Mouse (Mus musculus): ENCODE results near the gene Fam222a. TPM values are rescaled to one million over a fixed set of nuclear protein-coding genes. Genes with fewer than 3 reads are reported as not detected.

The Fam222a gene
- polyA plus RNA-seq, 1 experiment from 2014 or later: 5.7 TPM

DNA sequence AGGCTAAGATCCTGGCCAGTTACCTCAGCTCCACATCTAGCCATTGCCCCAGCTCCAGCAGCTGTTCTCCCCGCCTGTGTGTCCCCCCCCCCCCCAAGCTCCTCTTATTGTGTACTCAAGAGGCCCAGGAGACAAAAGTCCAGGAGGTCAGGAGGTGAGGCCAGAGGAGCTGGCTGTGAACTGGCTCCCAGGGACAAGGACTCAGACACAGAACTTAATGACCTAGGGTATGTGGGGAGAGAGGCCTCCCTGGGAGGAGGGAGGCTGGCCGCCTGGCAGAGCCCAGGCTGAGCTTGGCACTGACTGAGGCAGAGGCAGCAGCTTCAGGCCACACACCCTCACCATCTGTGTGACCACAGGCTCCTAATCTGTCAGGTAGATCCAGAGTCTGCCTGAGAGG lies 5.2 kb downstream of the Fam222a start:
- DNase-seq: no peak
- peak overlapping the region; percentile 89 for H3K4me2 ChIP-seq (ENCODE audit: low read length)
- no peaks in the 10 kb centered on the region for H3K36me3 ChIP-seq (ENCODE audit: control insufficient read depth, insufficient read depth, low read length)
- no peak overlapping the region for H3K4me3 ChIP-seq (replicated peaks; ENCODE audit: low read depth, low read length)
- H3K27ac ChIP-seq (replicated peaks; ENCODE audit: low read depth, low read length): 0 out of 2 replicates have a peak overlapping the region, but pooled peaks have one; percentile 2
- H3K9me3 ChIP-seq (ENCODE audit: control insufficient read depth, low read length): no peaks in the 10 kb centered on the region
- 19% methylated on average over 2 of the region's 2 CpGs for WGBS
- peaks cover 93% of the 10 kb centered on the region for H3K4me1 ChIP-seq (ENCODE audit: control insufficient read depth, insufficient read depth, low read length)
- ATAC-seq (ENCODE audit: low FRiP score, low TSS enrichment): no peak
- H3K9ac ChIP-seq (replicated peaks; ENCODE audit: low read length): peak overlapping the region; percentile 60; the same call in 1 of the 2 replicates
- H3K27me3 ChIP-seq (ENCODE audit: control insufficient read depth, insufficient read depth, low read length): no peaks in the 10 kb centered on the region; the same call in 1 of the 2 replicates

DNA sequence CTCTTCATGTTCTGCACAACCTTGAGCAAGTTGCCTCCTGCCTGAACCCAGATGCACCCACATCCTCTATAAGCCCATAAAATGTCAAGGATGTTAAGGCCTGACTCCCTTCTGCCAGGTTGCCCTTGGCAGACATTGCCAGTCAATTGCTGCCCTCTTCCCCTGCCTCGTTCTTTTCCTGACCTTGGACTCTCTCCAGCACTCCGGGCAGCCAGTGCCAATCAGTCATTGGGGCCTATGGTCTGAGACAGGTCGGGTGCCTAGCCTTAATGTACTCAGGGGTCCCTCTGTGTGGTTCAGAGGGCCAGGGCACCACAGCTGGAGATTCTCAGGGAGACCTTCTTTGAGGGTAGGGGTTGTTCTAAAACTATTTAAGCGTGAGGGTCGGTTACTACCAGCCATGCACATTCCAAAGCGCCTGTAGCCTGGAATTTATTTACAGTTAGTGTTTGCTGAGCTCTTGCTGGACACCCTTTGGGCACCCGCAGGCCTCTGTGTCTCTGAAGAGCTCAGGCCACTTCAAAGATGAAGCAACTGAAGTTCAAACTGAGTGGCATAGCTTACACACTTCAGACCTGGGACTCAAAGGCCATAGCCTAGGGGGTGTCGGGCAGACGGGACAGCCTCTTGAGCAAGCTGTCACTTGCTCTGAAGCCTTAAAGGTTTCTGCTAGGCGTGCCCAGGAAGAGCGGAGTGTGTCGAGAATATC lies 6.3 kb downstream of the Fam222a start:
- H3K4me2 ChIP-seq (ENCODE audit: low read length): peak overlapping the region; percentile 89
- H3K27me3 ChIP-seq (ENCODE audit: control insufficient read depth, insufficient read depth, low read length): no peaks in the 10 kb centered on the region; the same call in 1 of the 2 replicates
- H3K9me3 ChIP-seq (ENCODE audit: control insufficient read depth, low read length): no peaks in the 10 kb centered on the region
- ATAC-seq (ENCODE audit: low FRiP score, low TSS enrichment) (no peak), DNase-seq (no peak)
- no peak overlapping the region for H3K9ac ChIP-seq (replicated peaks; ENCODE audit: low read length)
- 68% methylated on average over 12 of the region's 12 CpGs for WGBS
- no peak overlapping the region for H3K4me3 ChIP-seq (replicated peaks; ENCODE audit: low read depth, low read length)
- H3K36me3 ChIP-seq (ENCODE audit: control insufficient read depth, insufficient read depth, low read length): no peaks in the 10 kb centered on the region
- peaks cover 91% of the 10 kb centered on the region for H3K4me1 ChIP-seq (ENCODE audit: control insufficient read depth, insufficient read depth, low read length)
- no peak overlapping the region for H3K27ac ChIP-seq (replicated peaks; ENCODE audit: low read depth, low read length)

DNA sequence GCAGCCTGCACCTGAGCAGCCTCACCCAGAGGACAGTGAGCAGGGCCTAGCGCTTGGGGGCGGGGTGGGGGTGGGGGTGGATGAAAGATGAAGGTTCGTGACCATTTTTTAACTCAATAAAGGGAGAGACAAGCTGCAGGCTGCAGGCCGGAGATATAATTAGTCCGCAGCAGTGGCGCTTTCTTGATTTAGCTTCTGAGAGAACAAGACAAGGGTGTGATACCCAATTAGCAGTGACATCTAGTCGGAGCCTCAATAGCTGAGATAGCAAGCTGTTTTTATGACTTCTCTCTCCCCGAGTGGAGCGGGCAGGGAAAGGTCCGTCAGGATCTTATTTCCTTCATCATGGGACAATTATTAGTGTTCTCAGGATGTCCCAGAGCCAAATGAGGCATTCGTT lies 7.2 kb downstream of the Fam222a start:
- 42% methylated on average over 11 of the region's 11 CpGs for WGBS

DNA sequence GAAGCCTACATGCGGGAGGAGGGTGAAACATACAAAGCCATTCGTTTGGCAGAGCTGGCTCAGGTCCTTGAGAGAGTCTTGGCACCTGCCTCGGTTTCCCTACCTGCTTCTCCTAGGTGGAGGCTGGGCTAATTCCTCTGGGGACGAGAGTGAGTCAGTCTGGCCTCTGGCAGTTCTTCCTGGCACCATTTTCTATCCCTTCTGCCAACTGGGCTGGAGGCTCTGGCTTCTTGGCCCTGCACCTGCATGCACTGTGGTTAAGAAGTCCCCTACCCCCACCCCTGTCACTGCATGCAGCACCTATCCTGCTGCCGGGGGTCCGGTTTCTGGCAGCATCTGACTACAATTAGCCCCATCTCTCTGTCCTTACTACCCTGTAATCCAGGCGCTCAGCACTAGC lies 7.7 kb downstream of the Fam222a start:
- Histone ChIP-seq H3K36me3 (ENCODE audit: control insufficient read depth, insufficient read depth, low read length) (0 out of 2 replicates have a peak, but pooled peaks cover 6% of the 10 kb centered on the region), H3K27ac (replicated peaks; ENCODE audit: low read depth, low read length) (peak overlapping the region; percentile 52; the same call in 1 of the 2 replicates), H3K4me1 (ENCODE audit: control insufficient read depth, insufficient read depth, low read length) (peaks cover 86% of the 10 kb centered on the region), H3K4me2 (ENCODE audit: low read length) (peak overlapping the region; percentile 38), H3K27me3 (ENCODE audit: control insufficient read depth, insufficient read depth, low read length) (no peaks in the 10 kb centered on the region; the same call in 1 of the 2 replicates), H3K9me3 (ENCODE audit: control insufficient read depth, low read length) (no peaks in the 10 kb centered on the region), H3K9ac (replicated peaks; ENCODE audit: low read length) (peak overlapping the region; percentile 36; the same call in 1 of the 2 replicates), H3K4me3 (replicated peaks; ENCODE audit: low read depth, low read length) (no peak overlapping the region)
- WGBS: 76% methylated on average over 7 of the region's 7 CpGs
- DNase-seq (no peak), ATAC-seq (ENCODE audit: low FRiP score, low TSS enrichment) (no peak)

More for the DNA sequence above, 7.2 kb downstream of the Fam222a start:
- ATAC-seq (ENCODE audit: low FRiP score, low TSS enrichment): no peak
- Histone ChIP-seq H3K27me3 (ENCODE audit: control insufficient read depth, insufficient read depth, low read length) (no peaks in the 10 kb centered on the region; the same call in 1 of the 2 replicates), H3K36me3 (ENCODE audit: control insufficient read depth, insufficient read depth, low read length) (0 out of 2 replicates have a peak, but pooled peaks cover 6% of the 10 kb centered on the region), H3K9me3 (ENCODE audit: control insufficient read depth, low read length) (no peaks in the 10 kb centered on the region), H3K27ac (replicated peaks; ENCODE audit: low read depth, low read length) (peak overlapping the region; percentile 60), H3K4me3 (replicated peaks; ENCODE audit: low read depth, low read length) (no peak overlapping the region), H3K9ac (replicated peaks; ENCODE audit: low read length) (peak overlapping the region; percentile 36; the same call in 1 of the 2 replicates), H3K4me2 (ENCODE audit: low read length) (peak overlapping the region; percentile 38), H3K4me1 (ENCODE audit: control insufficient read depth, insufficient read depth, low read length) (peaks cover 90% of the 10 kb centered on the region)
- peak; percentile 47 for DNase-seq

DNA sequence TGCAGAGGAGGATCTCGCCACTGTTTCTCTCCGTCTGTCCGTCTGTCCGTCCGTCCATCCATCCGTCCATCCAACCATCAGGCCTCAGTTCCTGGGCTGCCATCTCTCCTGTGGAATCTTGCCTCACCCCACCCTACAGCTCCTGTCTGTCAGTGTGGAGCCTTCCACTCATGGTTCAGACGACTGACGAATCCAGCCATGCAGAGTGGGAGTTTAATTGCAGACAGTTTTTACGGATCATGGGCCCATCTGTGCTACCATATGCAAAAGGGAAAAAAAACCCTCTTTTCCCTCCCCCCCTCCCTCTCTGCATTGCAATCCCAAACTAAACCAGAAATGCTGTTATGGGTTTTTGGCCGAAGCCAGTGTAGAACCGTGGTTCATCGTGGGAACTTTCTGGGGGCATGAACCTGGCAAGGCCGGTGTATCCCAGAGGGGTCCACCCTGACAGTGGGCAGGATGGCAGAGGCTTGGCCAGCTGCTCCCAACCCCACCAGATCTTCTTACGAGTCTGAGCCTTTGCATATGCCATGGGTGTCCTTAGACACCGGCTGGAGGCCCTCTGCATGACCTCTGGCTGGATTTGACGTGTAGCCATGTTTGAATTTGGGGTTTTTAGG lies 8.3 kb downstream of the Fam222a start:
- H3K27me3 ChIP-seq (ENCODE audit: control insufficient read depth, insufficient read depth, low read length): no peaks in the 10 kb centered on the region; the same call in 1 of the 2 replicates
- ATAC-seq (ENCODE audit: low FRiP score, low TSS enrichment) (no peak), DNase-seq (no peak)
- WGBS: 78% methylated on average over 16 of the region's 16 CpGs
- no peaks in the 10 kb centered on the region for H3K9me3 ChIP-seq (ENCODE audit: control insufficient read depth, low read length)
- no peak overlapping the region for H3K4me3 ChIP-seq (replicated peaks; ENCODE audit: low read depth, low read length)
- peaks cover 81% of the 10 kb centered on the region for H3K4me1 ChIP-seq (ENCODE audit: control insufficient read depth, insufficient read depth, low read length)
- 0 out of 2 replicates have a peak overlapping the region, but pooled peaks have one; percentile 42 for H3K27ac ChIP-seq (replicated peaks; ENCODE audit: low read depth, low read length)
- H3K36me3 ChIP-seq (ENCODE audit: control insufficient read depth, insufficient read depth, low read length): 0 out of 2 replicates have a peak, but pooled peaks cover 6% of the 10 kb centered on the region
- H3K9ac ChIP-seq (replicated peaks; ENCODE audit: low read length): no peak overlapping the region
- H3K4me2 ChIP-seq (ENCODE audit: low read length): no peak overlapping the region

DNA sequence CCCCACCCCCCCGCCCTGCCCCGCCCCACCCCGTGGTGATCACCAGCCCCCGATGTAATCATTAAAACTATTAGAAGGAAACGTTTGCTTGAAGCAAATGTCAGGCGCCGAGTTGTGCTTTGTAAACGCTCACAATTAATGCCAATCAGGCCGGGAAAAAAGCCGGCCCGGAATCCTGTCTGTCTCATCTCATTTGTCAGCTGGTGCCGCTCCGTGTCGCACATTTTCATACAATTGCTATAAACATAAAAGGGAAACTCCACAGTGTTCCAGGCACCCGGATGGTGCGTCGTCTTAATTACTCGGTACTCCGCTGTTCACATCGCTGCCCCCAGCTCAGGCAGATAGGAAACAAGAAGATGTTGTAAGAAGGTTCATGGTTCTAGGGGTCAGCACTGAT lies 10.5 kb downstream of the Fam222a start:
- 11% methylated on average over 20 of the region's 20 CpGs for WGBS
- Histone ChIP-seq H3K9ac (replicated peaks; ENCODE audit: low read length) (no peak overlapping the region), H3K9me3 (ENCODE audit: control insufficient read depth, low read length) (no peaks in the 10 kb centered on the region), H3K4me3 (replicated peaks; ENCODE audit: low read depth, low read length) (no peak overlapping the region), H3K27ac (replicated peaks; ENCODE audit: low read depth, low read length) (0 out of 2 replicates have a peak overlapping the region, but pooled peaks have one; percentile 26), H3K4me2 (ENCODE audit: low read length) (peak overlapping the region; percentile 22), H3K4me1 (ENCODE audit: control insufficient read depth, insufficient read depth, low read length) (peaks cover 64% of the 10 kb centered on the region), H3K36me3 (ENCODE audit: control insufficient read depth, insufficient read depth, low read length) (0 out of 2 replicates have a peak, but pooled peaks cover 6% of the 10 kb centered on the region), H3K27me3 (ENCODE audit: control insufficient read depth, insufficient read depth, low read length) (no peaks in the 10 kb centered on the region; the same call in 1 of the 2 replicates)
- DNase-seq (peak; percentile 74), ATAC-seq (ENCODE audit: low FRiP score, low TSS enrichment) (no peak)

DNA sequence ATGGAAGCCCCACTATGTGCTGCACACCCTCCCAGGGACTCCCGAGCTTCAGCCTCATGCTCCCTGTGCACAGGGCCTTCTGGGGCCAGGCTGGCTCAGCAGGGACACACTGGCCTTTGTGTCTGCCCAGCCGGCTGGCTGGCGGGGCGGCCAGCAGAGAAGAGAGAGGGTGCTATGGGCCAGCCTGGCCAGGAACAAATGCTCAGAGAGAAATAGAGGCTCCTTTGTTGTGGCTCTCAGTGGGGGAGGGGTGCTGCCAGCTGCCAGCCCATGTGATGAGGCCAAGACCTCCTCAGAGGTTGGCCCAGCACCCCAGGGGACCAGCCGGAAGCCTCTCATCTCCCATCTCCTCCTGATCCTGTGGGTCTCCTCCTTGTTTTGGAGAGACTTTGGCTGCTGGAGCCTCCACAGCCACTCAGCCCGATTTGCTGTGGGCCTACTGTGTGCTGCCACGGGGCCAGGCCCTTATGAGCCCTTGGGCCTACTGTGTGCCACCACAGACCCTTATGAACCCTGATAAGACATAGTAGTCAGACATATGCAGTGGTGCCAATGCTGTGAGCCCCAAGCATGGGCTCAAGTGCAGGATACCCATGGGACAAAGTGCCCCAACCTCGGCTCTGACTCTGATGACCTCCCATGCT lies 12.0 kb downstream of the Fam222a start:
- H3K36me3 ChIP-seq (ENCODE audit: control insufficient read depth, insufficient read depth, low read length): 0 out of 2 replicates have a peak, but pooled peaks cover 6% of the 10 kb centered on the region
- H3K9ac ChIP-seq (replicated peaks; ENCODE audit: low read length): no peak overlapping the region
- ATAC-seq (ENCODE audit: low FRiP score, low TSS enrichment) (no peak), DNase-seq (peak; percentile 55)
- H3K4me3 ChIP-seq (replicated peaks; ENCODE audit: low read depth, low read length): no peak overlapping the region
- H3K9me3 ChIP-seq (ENCODE audit: control insufficient read depth, low read length): no peaks in the 10 kb centered on the region
- 53% methylated on average over 8 of the region's 8 CpGs for WGBS
- H3K4me1 ChIP-seq (ENCODE audit: control insufficient read depth, insufficient read depth, low read length): peaks cover 63% of the 10 kb centered on the region
- no peak overlapping the region for H3K4me2 ChIP-seq (ENCODE audit: low read length)
- H3K27me3 ChIP-seq (ENCODE audit: control insufficient read depth, insufficient read depth, low read length): no peaks in the 10 kb centered on the region; the same call in 1 of the 2 replicates
- H3K27ac ChIP-seq (replicated peaks; ENCODE audit: low read depth, low read length): no peak overlapping the region

DNA sequence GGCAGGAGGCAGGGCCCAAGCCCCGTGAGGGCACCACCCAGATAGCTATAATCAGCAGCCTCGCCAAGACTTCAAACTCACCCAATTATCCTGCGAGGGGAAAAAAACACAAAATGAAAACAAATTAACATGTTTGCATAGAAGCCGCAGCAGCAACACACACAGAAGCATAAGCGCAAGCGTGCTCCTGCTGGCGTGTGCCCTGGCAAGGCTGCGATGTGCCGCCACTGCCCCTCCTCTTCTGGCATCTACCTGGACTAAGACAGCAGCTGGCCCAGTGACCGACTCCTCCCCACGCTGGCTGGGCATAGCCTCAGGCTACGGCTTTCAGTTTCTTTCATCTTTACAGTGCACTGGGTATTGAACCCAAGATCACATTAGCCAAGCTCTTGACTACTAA lies 13.7 kb downstream of the Fam222a start:
- ATAC-seq (ENCODE audit: low FRiP score, low TSS enrichment): no peak
- peaks cover 63% of the 10 kb centered on the region for H3K4me1 ChIP-seq (ENCODE audit: control insufficient read depth, insufficient read depth, low read length)
- no peaks in the 10 kb centered on the region for H3K27me3 ChIP-seq (ENCODE audit: control insufficient read depth, insufficient read depth, low read length)
- peak; percentile 59 for DNase-seq
- no peak overlapping the region for H3K4me3 ChIP-seq (replicated peaks; ENCODE audit: low read depth, low read length)
- H3K9ac ChIP-seq (replicated peaks; ENCODE audit: low read length): no peak overlapping the region
- no peak overlapping the region for H3K27ac ChIP-seq (replicated peaks; ENCODE audit: low read depth, low read length)
- H3K9me3 ChIP-seq (ENCODE audit: control insufficient read depth, low read length): no peaks in the 10 kb centered on the region
- H3K36me3 ChIP-seq (ENCODE audit: control insufficient read depth, insufficient read depth, low read length): 0 out of 2 replicates have a peak, but pooled peaks cover 6% of the 10 kb centered on the region
- WGBS: 57% methylated on average over 12 of the region's 12 CpGs
- no peak overlapping the region for H3K4me2 ChIP-seq (ENCODE audit: low read length)
